Mouse (Mus musculus) ES-Bruce4 (cell line): ENCODE measurements around the gene Pdcd1lg2.

ENCODE experiments used
- CTCF ChIP-seq: IDR thresholded peaks from one replicate; pipeline ENCODE4 v1.8.1; 2011; ENCODE audit warnings: low read depth, low read length
- EP300 ChIP-seq: IDR thresholded peaks from 2 replicates; pipeline ENCODE4 v1.6.1; 2011; ENCODE audit warnings: low read depth, low read length; ENCODE audit not compliant: insufficient read depth
- POLR2A ChIP-seq: IDR thresholded peaks from one replicate; pipeline ENCODE4 v1.8.1; 2011; ENCODE audit warnings: low read length; ENCODE audit not compliant: insufficient read depth

DNA sequence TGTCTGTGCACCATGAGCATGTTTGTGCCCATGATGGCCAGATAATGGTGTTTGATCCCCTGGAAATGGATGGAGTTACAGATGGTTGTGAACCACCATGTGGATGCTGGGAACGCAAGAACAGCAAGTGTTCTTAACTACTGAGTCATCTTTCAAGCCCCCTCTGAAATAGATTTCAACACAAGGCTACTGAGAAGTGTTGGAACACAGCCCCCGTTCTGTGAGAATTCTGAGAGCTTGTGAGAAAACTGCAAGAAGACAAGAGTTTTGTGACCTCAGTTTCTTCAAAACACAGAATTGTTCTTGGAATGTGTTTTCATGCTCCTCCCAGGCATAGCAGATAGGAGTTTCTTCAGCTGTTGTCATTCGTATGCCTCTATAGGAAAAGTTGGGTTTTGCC is 104.7 kb downstream of the Pdcd1lg2 start:
- no peak for TF ChIP-seq CTCF
- TF ChIP-seq POLR2A, result no peak
- TF ChIP-seq EP300, result no peak
